Mouse (Mus musculus): ENCODE measurements at regions not wholly inside any gene's neighbourhood (a gene's known extent, or its start where the extent isn't known, plus 50 kb on each side); places are given as distances from the start of the nearest gene placed in this dataset.
"Not testable (repeated sequence)": the region's sequence is repeated elsewhere in the genome, so short reads cannot be mapped to it uniquely, and the experiment has no call there.

DNA sequence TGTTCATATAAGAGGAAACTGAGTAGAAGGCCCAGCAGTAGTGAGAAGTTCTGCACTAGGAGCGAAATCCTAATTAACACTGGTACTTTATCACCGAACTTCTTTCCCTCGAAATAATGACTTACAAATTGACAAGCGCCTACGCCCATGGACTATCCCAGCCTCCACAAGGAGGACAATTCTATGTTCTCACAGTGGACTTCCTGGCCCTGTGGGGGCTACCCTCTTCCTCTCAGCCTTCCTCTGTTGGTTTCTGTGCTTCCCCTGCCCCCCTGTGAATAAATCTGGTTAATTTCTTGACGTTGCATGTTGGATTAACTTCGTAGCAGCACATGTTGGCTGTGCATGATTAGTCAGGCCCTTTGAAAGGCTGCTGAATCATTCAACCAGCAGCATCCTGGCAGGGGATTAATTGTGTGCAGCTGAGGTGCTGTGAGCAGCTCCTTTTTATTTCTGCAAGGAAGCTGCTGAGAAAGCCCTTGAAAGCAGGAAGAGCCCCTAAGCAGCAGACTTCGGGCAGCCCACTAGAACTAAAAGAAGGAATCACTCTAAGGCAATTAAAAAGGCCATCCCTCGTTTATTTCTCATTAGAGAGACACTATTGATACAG lies 117.4 kb downstream of the Pmp22 start:
- H3K4me1 ChIP-seq (replicated peaks), result peaks cover 23% of the 10 kb centered on the region
- H3K4me3 ChIP-seq, result no peak overlapping the region
- WGBS, result 45% methylated on average over 9 of the region's 9 CpGs
- no peaks in the 10 kb centered on the region for H3K9me3 ChIP-seq
- H3K27ac ChIP-seq, result no peak overlapping the region
- no peak overlapping the region for H3K9ac ChIP-seq
- H3K36me3 ChIP-seq, result no peaks in the 10 kb centered on the region
- H3K27me3 ChIP-seq, result no peaks in the 10 kb centered on the region
- no peak for ATAC-seq (ENCODE audit: low FRiP score)
- H3K4me2 ChIP-seq, result no peak overlapping the region

DNA sequence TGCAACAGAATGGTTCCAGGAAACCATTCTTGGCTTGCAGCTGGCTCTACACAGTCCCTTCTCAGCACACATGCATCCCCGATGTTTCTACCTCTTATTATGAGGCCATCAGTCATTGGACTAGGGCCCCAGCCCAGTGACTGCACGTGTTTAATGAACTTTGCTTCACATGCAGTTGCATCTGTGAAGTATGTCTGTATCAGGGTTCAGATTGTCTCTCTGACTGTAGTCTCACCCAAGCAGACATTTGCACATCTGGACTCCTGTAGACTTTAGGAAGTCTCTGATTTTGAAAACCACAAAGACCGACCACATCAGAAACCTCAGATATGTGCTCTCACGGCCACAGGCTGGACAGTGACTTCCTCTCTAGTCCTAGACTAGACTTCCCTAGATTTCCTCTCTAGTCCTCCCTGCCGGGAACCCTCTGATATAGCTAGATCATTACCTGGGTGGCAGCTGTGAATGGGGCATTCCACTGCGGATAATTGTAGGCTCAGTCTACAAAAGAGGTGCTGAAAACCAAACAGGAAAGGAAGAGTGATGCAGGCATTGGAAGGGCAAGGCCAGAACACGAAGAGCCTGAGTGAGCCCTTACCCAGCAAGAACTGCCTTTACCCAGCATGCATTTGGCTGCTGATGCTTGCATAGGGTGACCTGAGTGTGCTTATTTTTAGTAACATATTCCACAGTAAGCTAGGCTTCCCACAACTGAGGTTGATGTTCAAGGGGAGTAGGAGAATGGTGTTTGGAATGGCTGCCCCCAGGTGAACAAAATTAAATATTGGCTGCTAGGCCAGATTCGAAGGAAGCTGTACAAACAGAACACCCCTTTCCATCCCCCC lies 123.5 kb downstream of the Pmp22 start:
- ATAC-seq (ENCODE audit: low FRiP score), result no peak
- Histone ChIP-seq H3K9ac (no peak overlapping the region), H3K9me3 (no peaks in the 10 kb centered on the region), H3K27me3 (no peaks in the 10 kb centered on the region), H3K36me3 (no peaks in the 10 kb centered on the region), H3K27ac (no peak overlapping the region), H3K4me1 (replicated peaks) (peaks cover 26% of the 10 kb centered on the region), H3K4me2 (no peak overlapping the region), H3K4me3 (no peak overlapping the region)
- WGBS, result 78% methylated on average over 8 of the region's 8 CpGs

DNA sequence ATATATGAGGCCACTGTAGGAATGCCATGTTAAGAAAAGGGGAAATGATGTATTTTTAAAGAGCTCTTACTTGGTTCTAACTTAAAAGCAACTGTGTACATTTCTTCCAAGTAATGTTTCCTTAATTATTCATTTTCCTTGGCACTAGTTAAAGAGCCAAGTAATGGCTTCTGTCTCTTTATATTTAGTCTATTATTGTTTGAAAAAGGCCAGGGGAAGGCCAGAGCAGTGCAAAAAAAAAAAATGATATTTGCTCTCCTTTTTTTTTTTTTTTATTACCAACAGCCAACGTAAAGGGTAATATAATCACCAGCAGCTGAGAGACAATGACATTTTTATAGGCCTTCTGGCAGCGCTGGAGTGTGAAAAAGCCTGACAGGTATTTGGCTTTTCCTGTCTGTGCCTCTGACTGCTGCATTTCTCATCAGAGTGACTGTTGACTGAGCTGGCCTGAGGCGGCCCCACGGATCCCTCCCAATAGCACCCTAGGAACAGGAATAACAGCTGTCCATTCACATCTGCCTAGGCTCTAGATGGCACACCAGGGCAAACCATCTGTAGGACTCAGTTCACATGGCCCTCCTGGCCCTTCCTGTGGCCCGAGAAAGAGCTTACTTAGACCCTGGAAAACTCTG lies 124.3 kb downstream of the Pmp22 start:
- H3K9ac ChIP-seq, result no peak overlapping the region
- 41% methylated on average over 5 of the region's 5 CpGs for WGBS
- H3K27me3 ChIP-seq, result no peaks in the 10 kb centered on the region
- H3K4me3 ChIP-seq, result no peak overlapping the region
- peak overlapping the region; percentile 83 for H3K27ac ChIP-seq
- peaks cover 26% of the 10 kb centered on the region for H3K4me1 ChIP-seq (replicated peaks)
- no peaks in the 10 kb centered on the region for H3K9me3 ChIP-seq
- H3K4me2 ChIP-seq, result no peak overlapping the region
- no peaks in the 10 kb centered on the region for H3K36me3 ChIP-seq
- no peak for ATAC-seq (ENCODE audit: low FRiP score)

DNA sequence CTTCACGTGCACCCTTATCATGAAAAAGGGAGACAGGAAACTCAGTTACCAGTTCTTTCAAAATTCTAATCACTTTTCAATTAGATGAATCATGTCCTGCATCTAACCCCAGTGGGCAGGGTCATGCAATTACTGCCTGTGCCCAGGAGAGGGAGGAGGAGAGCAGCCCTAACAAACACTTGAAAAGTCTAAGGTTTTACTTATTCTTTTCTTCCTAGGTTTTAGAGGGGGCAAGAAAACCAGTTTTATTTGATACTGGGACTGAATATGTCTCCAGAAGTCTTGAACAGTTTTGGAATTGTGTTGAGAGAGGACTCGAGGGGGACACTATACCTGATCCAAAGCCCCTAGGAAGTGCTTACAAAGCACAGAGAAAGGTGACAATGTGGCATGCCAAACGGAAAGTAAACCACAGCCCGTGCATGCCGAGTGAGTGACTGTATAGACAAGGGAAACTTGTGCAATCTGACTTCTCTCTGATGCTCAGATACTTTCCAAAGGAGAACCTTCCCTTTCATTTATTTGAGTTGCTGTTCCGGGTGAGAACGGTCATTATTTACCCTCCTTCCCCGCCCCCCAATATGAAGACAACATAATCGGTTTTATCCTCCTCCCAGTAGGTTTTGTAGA lies 135.8 kb downstream of the Pmp22 start:
- Histone ChIP-seq H3K4me3 (no peak overlapping the region), H3K36me3 (no peaks in the 10 kb centered on the region), H3K27ac (no peak overlapping the region), H3K4me1 (replicated peaks) (peaks cover 14% of the 10 kb centered on the region), H3K4me2 (no peak overlapping the region), H3K27me3 (0 out of 2 replicates have a peak, but pooled peaks cover 11% of the 10 kb centered on the region), H3K9ac (no peak overlapping the region), H3K9me3 (no peaks in the 10 kb centered on the region)
- WGBS, result 46% methylated on average over 9 of the region's 9 CpGs
- no peak for ATAC-seq (ENCODE audit: low FRiP score)

DNA sequence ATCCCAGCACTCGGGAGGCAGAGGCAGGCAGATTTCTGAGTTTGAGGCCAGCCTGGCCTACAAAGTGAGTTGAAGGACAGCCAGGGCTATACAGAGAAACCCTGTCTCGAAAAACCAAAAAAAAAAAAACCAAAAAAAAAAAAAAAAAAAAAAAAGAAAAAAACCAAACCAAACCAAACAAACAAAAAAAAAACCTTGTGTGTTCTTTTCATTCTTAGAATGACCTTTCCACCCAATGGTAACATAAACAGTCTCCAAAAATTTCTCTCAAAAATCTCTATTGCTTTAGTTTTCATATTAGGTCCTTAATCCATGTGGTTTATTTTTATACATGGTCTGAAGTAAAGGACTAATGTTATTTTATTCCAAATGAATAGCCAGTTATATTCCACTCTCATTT lies 137.5 kb downstream of the Pmp22 start:
- 85% methylated on average over 2 of the region's 2 CpGs for WGBS
- ATAC-seq (ENCODE audit: low FRiP score); H3K27ac ChIP-seq; H3K4me2 ChIP-seq; H3K9me3 ChIP-seq; H3K9ac ChIP-seq; H3K4me3 ChIP-seq; H3K36me3 ChIP-seq: not testable (repeated sequence)
- Histone ChIP-seq H3K27me3 (0 out of 2 replicates have a peak, but pooled peaks cover 11% of the 10 kb centered on the region), H3K4me1 (replicated peaks) (peaks cover 20% of the 10 kb centered on the region)

DNA sequence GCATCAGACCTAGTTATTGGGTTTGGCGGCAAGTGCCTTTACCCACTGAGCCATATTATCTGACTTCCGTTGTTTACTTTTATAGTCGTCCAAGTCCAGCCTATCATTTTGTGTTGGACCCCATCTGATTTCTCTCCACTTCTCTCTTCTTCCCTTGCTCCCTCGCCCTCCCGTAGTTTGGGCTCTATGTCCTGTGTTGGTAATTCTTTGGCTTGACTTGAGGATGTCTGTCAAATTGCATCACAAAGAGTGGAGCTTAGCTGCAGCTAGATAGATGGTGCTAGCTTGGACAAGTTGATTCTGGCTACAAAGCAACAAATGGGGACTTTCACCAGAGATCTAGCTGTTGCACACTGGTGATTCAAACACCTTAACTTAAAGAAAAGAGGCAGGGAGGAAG lies 147.9 kb downstream of the Pmp22 start:
- H3K9me3 ChIP-seq, result no peaks in the 10 kb centered on the region
- 90% methylated on average over 5 of the region's 5 CpGs for WGBS
- H3K4me3 ChIP-seq, result no peak overlapping the region
- H3K36me3 ChIP-seq, result no peaks in the 10 kb centered on the region
- no peak overlapping the region for H3K4me2 ChIP-seq
- H3K9ac ChIP-seq, result no peak overlapping the region
- ATAC-seq (ENCODE audit: low FRiP score), result no peak
- no peak overlapping the region for H3K27ac ChIP-seq
- peaks cover 41% of the 10 kb centered on the region for H3K27me3 ChIP-seq
- H3K4me1 ChIP-seq (replicated peaks), result peaks cover under 1% of the 10 kb centered on the region; the same call in 1 of the 2 replicates

DNA sequence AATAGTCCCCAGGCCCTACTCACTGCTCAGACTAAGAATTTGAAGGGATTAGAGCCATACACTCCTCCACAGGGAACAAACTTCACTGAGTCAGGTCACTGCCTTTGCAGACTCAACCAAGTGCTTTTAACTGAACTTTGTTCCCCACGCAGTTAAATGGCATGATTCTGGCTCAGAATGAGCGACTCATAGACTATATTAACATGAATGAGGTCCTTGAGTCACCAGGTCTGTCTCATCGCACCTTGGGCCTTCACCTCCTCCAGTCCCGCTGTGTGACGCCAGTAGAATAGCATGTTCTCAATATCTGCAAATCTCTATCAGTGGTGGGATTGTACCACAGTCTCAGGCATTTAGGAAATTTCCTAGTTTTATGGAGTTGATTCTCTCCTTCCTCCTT lies 153.1 kb downstream of the Pmp22 start:
- no peak for ATAC-seq (ENCODE audit: low FRiP score)
- H3K27ac ChIP-seq, result no peak overlapping the region
- H3K36me3 ChIP-seq, result no peaks in the 10 kb centered on the region
- no peak overlapping the region for H3K9ac ChIP-seq
- no peaks in the 10 kb centered on the region for H3K4me1 ChIP-seq (replicated peaks)
- H3K4me2 ChIP-seq, result no peak overlapping the region
- H3K9me3 ChIP-seq, result no peaks in the 10 kb centered on the region
- WGBS, result 89% methylated on average over 5 of the region's 5 CpGs
- no peak overlapping the region for H3K4me3 ChIP-seq
- H3K27me3 ChIP-seq, result peaks cover 16% of the 10 kb centered on the region; the same call in 1 of the 2 replicates

DNA sequence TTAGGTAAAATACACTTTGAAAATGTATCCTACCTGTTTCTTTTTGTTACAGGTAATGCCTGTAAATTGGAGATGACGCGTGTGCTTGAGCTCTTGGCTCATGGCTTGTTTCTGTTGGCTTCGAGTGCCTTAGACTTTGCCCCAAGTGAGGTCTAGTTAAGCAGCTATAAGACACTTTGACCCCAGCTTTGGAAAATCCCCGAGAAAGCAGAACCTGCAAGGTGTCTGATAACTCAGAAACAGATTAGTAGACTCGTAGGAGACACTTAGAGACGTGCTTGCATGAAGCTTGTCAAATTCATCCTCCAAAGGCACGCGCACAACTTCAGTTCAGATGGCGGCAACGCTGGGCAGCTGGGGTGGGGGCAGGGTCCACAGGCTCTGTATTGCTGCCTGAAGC lies 153.8 kb downstream of the Pmp22 start:
- peaks cover 11% of the 10 kb centered on the region; the same call in 1 of the 2 replicates for H3K27me3 ChIP-seq
- no peak for ATAC-seq (ENCODE audit: low FRiP score)
- WGBS, result 88% methylated on average over 10 of the region's 10 CpGs
- H3K4me3 ChIP-seq, result no peak overlapping the region
- no peak overlapping the region for H3K9ac ChIP-seq
- H3K9me3 ChIP-seq, result no peaks in the 10 kb centered on the region
- no peak overlapping the region for H3K4me2 ChIP-seq
- no peaks in the 10 kb centered on the region for H3K36me3 ChIP-seq
- H3K27ac ChIP-seq, result no peak overlapping the region
- H3K4me1 ChIP-seq (replicated peaks), result 0 out of 2 replicates have a peak, but pooled peaks cover 2% of the 10 kb centered on the region

DNA sequence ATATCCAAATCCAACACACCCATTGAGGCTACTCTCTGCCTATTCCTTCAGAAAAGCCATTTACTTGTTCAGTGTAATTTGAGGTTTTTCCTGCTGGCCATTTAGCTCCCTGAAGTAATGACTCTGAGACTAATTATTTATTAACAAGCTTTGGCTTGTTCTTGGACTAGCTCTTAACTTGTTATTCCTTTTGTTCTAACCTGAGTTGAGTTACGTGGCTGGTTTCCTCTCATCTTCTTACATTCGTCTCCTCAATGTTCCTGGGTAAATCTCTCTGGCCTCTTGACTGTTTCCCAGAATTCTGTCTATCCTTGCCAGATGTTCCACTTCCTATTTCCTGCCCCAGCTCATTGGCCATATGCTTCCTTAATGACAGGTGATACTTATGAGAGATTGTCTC lies 157.2 kb downstream of the Pmp22 start:
- H3K9ac ChIP-seq, result no peak overlapping the region
- H3K4me2 ChIP-seq, result no peak overlapping the region
- H3K4me1 ChIP-seq (replicated peaks), result 0 out of 2 replicates have a peak, but pooled peaks cover 7% of the 10 kb centered on the region
- no peak overlapping the region for H3K27ac ChIP-seq
- H3K4me3 ChIP-seq, result no peak overlapping the region
- no peaks in the 10 kb centered on the region for H3K36me3 ChIP-seq
- 88% methylated on average over 2 of the region's 2 CpGs for WGBS
- no peaks in the 10 kb centered on the region for H3K9me3 ChIP-seq
- 0 out of 2 replicates have a peak, but pooled peaks cover 6% of the 10 kb centered on the region for H3K27me3 ChIP-seq
- ATAC-seq (ENCODE audit: low FRiP score), result no peak

DNA sequence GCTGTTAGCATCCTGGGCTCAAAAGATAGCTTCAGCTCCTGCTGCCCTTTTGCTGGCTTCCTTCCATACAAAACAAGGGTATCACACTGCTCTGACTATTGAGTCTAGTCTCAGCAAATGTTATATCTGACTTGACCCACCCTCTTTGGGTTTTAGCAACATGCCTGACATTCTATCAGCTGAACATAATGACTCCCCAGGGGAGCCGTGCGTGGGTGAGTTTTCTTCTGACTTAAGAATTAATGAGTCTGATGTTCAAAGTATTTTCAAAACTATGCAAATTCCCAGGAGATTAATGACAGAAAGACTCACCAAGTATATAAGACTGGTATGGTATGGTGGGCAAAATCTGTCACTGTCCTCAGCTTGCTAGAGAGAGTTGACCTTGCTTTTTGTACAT lies 159.0 kb downstream of the Pmp22 start:
- 40% methylated on average over 2 of the region's 2 CpGs for WGBS
- Histone ChIP-seq H3K9ac (no peak overlapping the region), H3K9me3 (no peaks in the 10 kb centered on the region), H3K36me3 (no peaks in the 10 kb centered on the region), H3K4me1 (replicated peaks) (0 out of 2 replicates have a peak, but pooled peaks cover 7% of the 10 kb centered on the region), H3K4me3 (no peak overlapping the region), H3K27me3 (0 out of 2 replicates have a peak, but pooled peaks cover under 1% of the 10 kb centered on the region), H3K4me2 (no peak overlapping the region), H3K27ac (no peak overlapping the region)
- no peak for ATAC-seq (ENCODE audit: low FRiP score)

DNA sequence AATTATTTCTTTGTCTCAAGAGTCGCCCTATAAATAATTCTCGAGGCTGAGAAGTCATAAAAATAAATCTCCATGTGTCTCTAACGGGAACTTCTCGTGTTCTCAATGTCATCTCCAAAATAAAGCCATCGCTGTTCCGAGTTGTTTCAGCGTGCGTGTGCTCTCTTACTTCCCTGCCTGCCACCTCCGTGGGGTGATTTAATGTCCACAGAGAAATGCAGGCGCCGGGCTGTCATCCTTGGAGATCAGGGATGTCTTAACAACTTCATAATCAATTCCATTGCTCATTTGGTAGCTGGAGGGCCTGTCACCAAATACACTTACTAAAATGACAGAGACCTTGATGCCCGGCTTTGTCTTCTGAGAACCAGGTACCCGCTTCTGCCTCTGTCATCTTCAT lies 161.8 kb downstream of the Pmp22 start:
- Histone ChIP-seq H3K4me1 (replicated peaks) (0 out of 2 replicates have a peak, but pooled peaks cover 7% of the 10 kb centered on the region), H3K9ac (no peak overlapping the region), H3K4me3 (no peak overlapping the region), H3K4me2 (no peak overlapping the region), H3K36me3 (no peaks in the 10 kb centered on the region), H3K27ac (no peak overlapping the region), H3K27me3 (no peaks in the 10 kb centered on the region), H3K9me3 (no peaks in the 10 kb centered on the region)
- WGBS, result 70% methylated on average over 13 of the region's 13 CpGs
- ATAC-seq (ENCODE audit: low FRiP score), result no peak

DNA sequence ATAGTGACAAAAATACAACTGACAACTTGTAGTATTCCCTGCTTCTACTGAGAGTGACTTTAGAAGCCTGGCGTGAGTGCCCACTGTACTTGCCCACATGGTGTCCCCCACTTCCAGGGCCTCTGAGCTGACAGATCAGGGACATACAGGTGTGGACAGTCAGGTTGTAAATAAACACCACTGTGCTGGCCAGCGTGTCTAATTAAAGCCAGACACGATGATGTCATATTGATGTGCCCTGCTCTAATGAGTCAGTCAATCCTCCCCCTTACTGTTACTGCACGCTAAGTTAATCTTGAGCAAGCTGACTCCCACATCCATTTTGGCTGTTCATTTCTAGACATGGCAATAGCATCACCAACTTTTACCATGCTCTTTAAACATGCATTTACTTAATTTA lies 164.7 kb downstream of the Pmp22 start:
- WGBS, result 81% methylated on average over 4 of the region's 4 CpGs

More for the DNA sequence above, 164.7 kb downstream of the Pmp22 start:
- Histone ChIP-seq H3K27ac (no peak overlapping the region), H3K4me2 (no peak overlapping the region), H3K9ac (no peak overlapping the region), H3K36me3 (no peaks in the 10 kb centered on the region), H3K9me3 (no peaks in the 10 kb centered on the region), H3K27me3 (no peaks in the 10 kb centered on the region), H3K4me1 (replicated peaks) (no peaks in the 10 kb centered on the region), H3K4me3 (no peak overlapping the region)
- ATAC-seq (ENCODE audit: low FRiP score), result no peak

Measured in hindbrain, embryonic 13.5 days (tissue).